Mouse (Mus musculus) monocyte, adult 59 days (primary cell): ENCODE results near the gene 4930505A04Rik. TPM values are rescaled to one million over a fixed set of nuclear protein-coding genes. Genes with fewer than 3 reads are reported as not detected.

ENCODE experiments used
- total RNA-seq, 2 experiments: library from RNA; stranded (reverse); gene quantifications; one replicate each; pipeline ENCODE4 v1.2.4; 2023

Gene 4930505A04Rik
- total RNA-seq: not detected

DNA sequence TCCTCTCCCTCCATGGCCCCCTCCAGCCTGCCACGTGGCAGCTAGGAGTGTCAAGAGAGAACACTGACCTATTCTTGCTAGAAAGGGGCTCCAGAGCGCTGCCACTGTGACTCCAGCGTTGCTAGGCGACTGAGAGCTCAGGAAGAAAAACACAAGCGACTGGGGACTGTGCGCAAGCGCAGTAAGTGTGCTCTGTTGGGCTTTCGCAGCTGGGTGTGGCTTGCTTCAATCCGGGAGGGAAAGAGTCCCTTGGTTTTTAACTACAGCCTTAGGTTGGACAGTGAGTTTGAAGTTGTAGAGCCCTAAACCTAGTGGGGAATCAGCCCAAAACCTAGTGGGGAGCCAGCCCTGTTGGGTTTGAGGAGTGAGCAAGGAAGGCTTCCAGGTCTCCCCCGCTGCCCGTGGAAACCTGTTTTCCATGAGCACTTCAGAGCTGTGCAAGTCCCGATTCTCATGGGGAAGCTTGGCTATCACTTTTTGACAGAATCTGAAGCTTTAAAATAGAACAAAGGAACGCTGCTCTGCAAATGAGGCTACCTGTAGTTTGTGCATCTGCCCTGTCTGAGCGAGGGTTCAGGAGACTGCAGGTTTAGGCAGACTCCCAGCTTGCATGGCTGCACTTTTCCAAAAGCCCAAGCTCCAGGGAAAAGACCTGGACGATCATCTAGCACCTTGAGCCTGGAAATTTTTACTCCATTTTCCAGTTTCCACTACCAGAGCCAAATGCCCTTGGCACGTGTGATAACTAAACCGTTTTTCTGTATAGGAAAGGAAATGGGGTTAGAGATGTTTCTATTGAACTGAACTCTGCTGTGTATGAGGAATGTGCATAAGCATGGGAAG is at the start of gene 4930505A04Rik:
4930505A04Rik (minus strand) TSS at position 77 of the 843 bp plus-strand sequence.

Other genes starting within 250 kb of the 4930505A04Rik start
- gene Sptbn1, start 203.7 kb downstream of the 4930505A04Rik start, total RNA-seq: 10 to 100 TPM; 88.1 to 88.9 TPM
- gene Acyp2, start 177.8 kb upstream of the 4930505A04Rik start, total RNA-seq: 1 to 10 TPM; 2.0 to 4.1 TPM